ENCODE assay signal across 20 mouse cellular contexts in the genomic region with DNA sequence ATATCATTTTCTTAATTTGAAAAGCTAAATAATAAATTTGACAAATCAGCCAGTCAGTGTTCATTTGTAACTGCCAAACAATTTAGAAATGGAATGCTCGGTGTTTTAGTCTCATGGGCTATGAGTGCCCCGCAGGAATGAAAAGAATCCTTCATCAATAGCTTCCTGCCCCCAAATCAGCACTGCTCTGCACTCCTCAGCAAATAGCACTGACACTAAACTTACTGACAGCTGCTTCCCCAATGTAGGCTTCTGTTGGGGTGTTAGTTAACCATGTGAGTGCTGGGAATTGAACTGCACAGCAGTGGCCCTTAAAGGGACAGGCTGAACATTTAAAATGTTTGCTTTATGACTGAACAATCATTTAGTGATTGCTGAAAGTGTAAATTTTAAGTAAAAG. TPM values are rescaled to one million over a fixed set of nuclear protein-coding genes. Genes with fewer than 3 reads are reported as not detected.
"Had no signal": no experiment of that assay in that cellular context is flagged by ENCODE, and none has a peak within 500 bp of the region (broad histone marks: within the 10 kb centered on the region; RNA-seq: fewer than 3 reads in every experiment).

No protein-coding gene starts in this region.

- H3K9ac ChIP-seq: limb, embryonic 12.5 days; liver, embryonic 13.5 days; liver, postnatal 0 days; lung, embryonic 15.5 days; midbrain, embryonic 12.5 days; neural tube, embryonic 12.5 days had no signal

- H3K4me1 ChIP-seq: limb, embryonic 12.5 days; liver, embryonic 13.5 days; lung, embryonic 15.5 days; neural tube, embryonic 12.5 days had no signal

- DNase-seq: kidney, adult 8-10 months; kidney, postnatal 25 days; liver; liver, embryonic 13.5 days; liver, postnatal 0 days; lung, postnatal 14 days; right cerebral cortex, postnatal 25 days had no signal

- H3K4me2 ChIP-seq: limb, embryonic 12.5 days; liver, embryonic 13.5 days; lung, embryonic 15.5 days; midbrain, embryonic 12.5 days; neural tube, embryonic 12.5 days had no signal

- H3K27me3 ChIP-seq: limb, embryonic 12.5 days; liver, embryonic 13.5 days; lung, embryonic 15.5 days; neural tube, embryonic 12.5 days had no signal

- H3K4me3 ChIP-seq: limb, embryonic 12.5 days; liver, embryonic 13.5 days; lung, embryonic 15.5 days; megakaryocyte, embryonic 14.5 days; midbrain, embryonic 12.5 days; neural tube, embryonic 12.5 days had no signal

- H3K36me3 ChIP-seq: limb, embryonic 12.5 days; liver, embryonic 13.5 days; lung, embryonic 15.5 days; midbrain, embryonic 12.5 days; neural tube, embryonic 12.5 days had no signal

- ATAC-seq: liver, postnatal 0 days had no signal

- H3K27ac ChIP-seq: limb, embryonic 12.5 days; liver, embryonic 13.5 days; lung, embryonic 15.5 days; macrophage; midbrain, embryonic 12.5 days; neural tube, embryonic 12.5 days; stomach, postnatal 0 days had no signal

- H3K9me3 ChIP-seq: limb, embryonic 12.5 days; liver, embryonic 13.5 days; lung, embryonic 15.5 days; midbrain, embryonic 12.5 days; neural tube, embryonic 12.5 days had no signal

RNA-seq across cellular contexts. Expression of a gene that starts 25.5 kb away (rescaled TPM):
- total RNA-seq: layer of hippocampus, postnatal 10 days; left cerebral cortex, postnatal 36 days; monocyte, adult 5-6 weeks; neutrophil, adult 5-6 weeks had no signal
- polyA plus RNA-seq: kidney, embryonic 16.5 days; limb, embryonic 12.5 days; liver, embryonic 13.5 days; liver, postnatal 0 days; lung, embryonic 15.5 days; macrophage; midbrain, embryonic 12.5 days; neural tube, embryonic 12.5 days; small intestine, adult 2 months; stomach, postnatal 0 days had no signal

RNA-seq across cellular contexts. Expression of a gene that starts 25.8 kb away (rescaled TPM):
- total RNA-seq: layer of hippocampus, postnatal 10 days; left cerebral cortex, postnatal 36 days; monocyte, adult 5-6 weeks; neutrophil, adult 5-6 weeks had no signal
- polyA plus RNA-seq: kidney, embryonic 16.5 days; limb, embryonic 12.5 days; liver, embryonic 13.5 days; liver, postnatal 0 days; lung, embryonic 15.5 days; macrophage; midbrain, embryonic 12.5 days; neural tube, embryonic 12.5 days; small intestine, adult 2 months; stomach, postnatal 0 days had no signal

RNA-seq across cellular contexts. Expression of a gene that starts 31.2 kb away (rescaled TPM):
- total RNA-seq: monocyte, adult 5-6 weeks; neutrophil, adult 5-6 weeks had no signal
- polyA plus RNA-seq: kidney, embryonic 16.5 days; limb, embryonic 12.5 days; liver, embryonic 13.5 days; liver, postnatal 0 days; lung, embryonic 15.5 days; macrophage had no signal

RNA-seq across cellular contexts. Expression of a gene that starts 45.0 kb away (rescaled TPM):
- total RNA-seq: layer of hippocampus, postnatal 10 days; left cerebral cortex, postnatal 36 days; monocyte, adult 5-6 weeks; neutrophil, adult 5-6 weeks had no signal
- polyA plus RNA-seq: limb, embryonic 12.5 days; lung, embryonic 15.5 days; macrophage; midbrain, embryonic 12.5 days had no signal
